Mouse (Mus musculus) kidney, embryonic 15.5 days (tissue): Measurements from ENCODE around the gene Ifitm10. TPM values are rescaled to one million over a fixed set of nuclear protein-coding genes. Genes with fewer than 3 reads are reported as not detected.
A peak's percentile ranks its signal among the peaks of the same experiment; 100 is the strongest.

ENCODE experiments used
- ATAC-seq: fragments of 200-750 bp; cut with Nextera tagmentation; replicated peaks from 2 replicates; pipeline ENCODE4 v1.8.0; 2017; ENCODE audit warnings: moderate TSS enrichment; ENCODE audit not compliant: low FRiP score
- H3K27ac ChIP-seq: fragments of 300-500 bp; sonication (generic); 2 replicates; pipeline ENCODE4 v1.5.1; 2015; ENCODE audit warnings: mild to moderate bottlenecking, inconsistent platforms
- H3K27me3 ChIP-seq: fragments of 300-500 bp; sonication (generic); 2 replicates; pipeline ENCODE4 v1.6.1; 2015; ENCODE audit warnings: inconsistent platforms
- H3K36me3 ChIP-seq: fragments of 300-500 bp; sonication (generic); 2 replicates; pipeline ENCODE4 v1.6.1; 2015; ENCODE audit warnings: inconsistent platforms
- H3K4me1 ChIP-seq: fragments of 300-500 bp; sonication (generic); 2 replicates; pipeline ENCODE4 v1.6.1; 2015; ENCODE audit warnings: inconsistent platforms
- H3K4me2 ChIP-seq: fragments of 300-500 bp; sonication (generic); 2 replicates; pipeline ENCODE4 v1.6.1; 2015; ENCODE audit warnings: moderate library complexity, mild to moderate bottlenecking, inconsistent platforms
- H3K4me3 ChIP-seq: fragments of 300-500 bp; sonication (generic); replicated peaks from 2 replicates; pipeline ENCODE4 v1.5.1; 2015; ENCODE audit warnings: mild to moderate bottlenecking, inconsistent platforms
- H3K9ac ChIP-seq: fragments of 300-500 bp; sonication (generic); 2 replicates; pipeline ENCODE4 v1.6.1; 2015; ENCODE audit warnings: mild to moderate bottlenecking, inconsistent platforms
- H3K9me3 ChIP-seq: fragments of 300-500 bp; sonication (generic); replicated peaks from 2 replicates; pipeline ENCODE4 v1.6.1; 2016; ENCODE audit warnings: inconsistent platforms
- WGBS: fragments of 180-500 bp; shearing (Covaris S2); methylation state at CpG from one replicate; pipeline ENCODE4 v1.1.7; 2015; ENCODE audit warnings: mixed read lengths; 5-methylcytosine and 5-hydroxymethylcytosine counted together
- polyA plus RNA-seq: library from polyadenylated mRNA; unstranded; fragments of >200 nt; fragmentation: Nextera tagmentation; extraction: Ambion mirVana; gene quantifications from 2 replicates; pipeline ENCODE4 v1.2.1, GENCODE M21; 2015

Gene Ifitm10
- polyA plus RNA-seq, 1 experiment from 2014 or later = 2.3 TPM

DNA sequence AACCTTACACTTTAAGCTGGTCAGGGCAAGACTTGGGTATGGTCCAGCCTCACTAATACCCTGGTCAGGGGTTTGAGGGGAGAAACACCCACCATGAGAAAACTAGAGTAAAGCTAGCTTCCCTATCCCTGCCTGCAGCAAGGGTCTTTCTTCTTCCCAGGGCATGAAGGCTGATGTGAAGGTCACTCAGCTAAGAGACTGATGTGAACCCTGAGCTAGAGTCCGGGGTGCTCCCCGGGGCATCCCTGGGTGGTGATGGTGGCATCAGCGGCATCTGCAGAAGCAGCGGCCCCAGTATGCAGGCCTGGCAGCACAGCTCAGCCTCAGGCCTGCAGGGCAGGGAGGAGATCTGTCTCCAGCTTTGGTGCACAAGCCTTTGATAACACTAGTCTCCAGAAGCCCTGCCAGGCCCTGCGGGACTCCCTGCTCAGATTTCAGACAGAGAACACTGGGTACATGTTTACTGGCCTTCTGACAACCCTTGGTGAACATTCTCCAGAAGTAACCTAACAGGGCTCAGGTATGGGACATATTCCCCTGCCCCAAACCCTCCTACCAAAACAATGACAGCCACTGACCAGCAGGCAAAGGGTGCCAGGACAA is 961 bp upstream of the Ifitm10 start:
- ATAC-seq = no peak
- Histone ChIP-seq H3K36me3 (peaks cover 42% of the 10 kb centered on the region), H3K27me3 (peaks cover 38% of the 10 kb centered on the region), H3K4me3 (no peak overlapping the region), H3K9ac (no peak overlapping the region), H3K4me1 (peaks cover 31% of the 10 kb centered on the region), H3K27ac (no peak overlapping the region), H3K9me3 (no peaks in the 10 kb centered on the region), H3K4me2 (no peak overlapping the region)
- 84% methylated on average over 5 of the region's 5 CpGs for WGBS

DNA sequence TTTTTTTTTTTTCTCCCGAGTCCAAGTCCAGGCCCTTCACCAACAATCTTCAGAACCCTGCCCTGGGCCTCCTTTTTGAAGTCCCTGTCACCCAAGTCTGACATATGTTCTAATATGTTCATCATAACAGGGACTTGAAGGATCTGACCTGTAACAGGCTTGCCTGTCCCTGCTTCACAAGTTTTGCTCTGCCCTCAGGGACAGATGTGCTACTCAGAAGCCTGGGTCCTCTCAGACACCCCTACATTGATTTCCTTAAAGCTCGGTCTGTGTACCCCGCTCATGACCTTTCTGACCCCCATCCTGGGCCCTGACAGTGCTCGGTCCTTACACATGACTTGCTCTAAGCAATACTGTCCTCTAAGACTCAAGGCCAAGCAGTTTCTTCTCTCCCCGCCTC is 514 bp downstream of the Ifitm10 start:
- no peak overlapping the region for H3K9ac ChIP-seq
- peaks cover 27% of the 10 kb centered on the region for H3K36me3 ChIP-seq
- H3K27ac ChIP-seq = no peak overlapping the region
- WGBS = 77% methylated on average over 5 of the region's 5 CpGs
- no peaks in the 10 kb centered on the region for H3K9me3 ChIP-seq
- peaks cover 31% of the 10 kb centered on the region for H3K4me1 ChIP-seq
- H3K4me2 ChIP-seq = 0 out of 2 replicates have a peak overlapping the region, but pooled peaks have one; percentile 91
- no peak for ATAC-seq
- no peak overlapping the region for H3K4me3 ChIP-seq
- peaks cover 41% of the 10 kb centered on the region for H3K27me3 ChIP-seq

- Histone ChIP-seq H3K4me3 (peak overlapping the region; percentile 47), H3K9ac (peak overlapping the region; percentile 31; the same call in 1 of the 2 replicates), H3K27me3 (peaks cover 41% of the 10 kb centered on the region), H3K36me3 (peaks cover 17% of the 10 kb centered on the region), H3K27ac (no peak overlapping the region), H3K9me3 (no peaks in the 10 kb centered on the region), H3K4me2 (peak overlapping the region; percentile 91), H3K4me1 (peaks cover 31% of the 10 kb centered on the region)
- 1% methylated on average over 64 of the region's 64 CpGs for WGBS
- ATAC-seq = peak; percentile 47
Observed at GRCm38 (mm10) chr7:142371768-142372661, 1.5 kb downstream of the Ifitm10 start.

DNA sequence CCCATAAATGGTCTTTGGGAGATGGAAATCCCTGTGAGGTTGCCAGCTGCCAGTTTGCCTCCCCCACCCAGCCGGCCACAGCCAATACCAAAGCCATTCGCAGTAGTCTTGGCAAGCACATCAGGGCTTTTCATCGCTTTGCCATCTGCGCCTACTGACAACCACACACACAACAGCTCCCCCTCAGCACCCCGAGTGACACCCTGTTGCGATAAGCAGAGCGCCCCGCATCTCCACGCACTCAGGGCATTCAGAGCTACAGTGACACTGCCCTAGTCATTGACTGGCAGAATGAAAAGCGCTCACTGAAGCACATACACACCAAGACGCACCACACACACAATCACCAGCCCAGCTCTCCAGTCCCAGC is 2.2 kb downstream of the Ifitm10 start:
- H3K9ac ChIP-seq = no peak overlapping the region; the same call in 1 of the 2 replicates

DNA sequence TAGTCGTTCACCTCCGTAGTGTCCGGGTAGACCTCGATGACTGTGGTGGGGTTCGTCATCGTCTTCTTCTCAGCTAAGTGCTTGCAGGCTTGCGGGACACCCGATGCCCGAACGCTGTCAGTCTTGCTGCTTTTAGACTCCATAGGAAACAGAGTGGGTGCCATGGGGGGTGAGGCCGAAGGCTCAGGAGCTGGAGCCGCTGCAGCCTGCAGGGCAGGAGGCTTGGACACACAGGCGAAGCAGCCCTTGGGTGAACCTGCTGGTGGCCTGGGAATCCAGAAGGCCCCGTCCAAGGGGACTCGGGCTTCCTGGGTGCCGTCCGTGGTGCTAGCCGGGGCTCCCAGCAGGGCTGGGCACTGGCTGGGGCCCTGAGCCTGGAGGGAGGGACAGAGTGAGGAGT is 2.6 kb downstream of the Ifitm10 start:
- WGBS = 85% methylated on average over 18 of the region's 18 CpGs
- Histone ChIP-seq H3K36me3 (peaks cover 6% of the 10 kb centered on the region), H3K9me3 (no peaks in the 10 kb centered on the region), H3K4me1 (peaks cover 31% of the 10 kb centered on the region), H3K9ac (no peak overlapping the region), H3K27me3 (peaks cover 41% of the 10 kb centered on the region), H3K27ac (no peak overlapping the region), H3K4me3 (0 out of 2 replicates have a peak overlapping the region, but pooled peaks have one; percentile 47), H3K4me2 (peak overlapping the region; percentile 91)
- no peak for ATAC-seq

More for the DNA sequence above, 2.2 kb downstream of the Ifitm10 start:
- H3K9me3 ChIP-seq = no peaks in the 10 kb centered on the region
- H3K27ac ChIP-seq = no peak overlapping the region
- H3K4me3 ChIP-seq = peak overlapping the region; percentile 47
- H3K36me3 ChIP-seq = peaks cover 10% of the 10 kb centered on the region
- H3K4me2 ChIP-seq = peak overlapping the region; percentile 91
- 0 out of 2 replicates have a peak, but pooled peaks have one; percentile 4 for ATAC-seq
- peaks cover 41% of the 10 kb centered on the region for H3K27me3 ChIP-seq
- 35% methylated on average over 11 of the region's 11 CpGs for WGBS
- H3K4me1 ChIP-seq = peaks cover 31% of the 10 kb centered on the region

DNA sequence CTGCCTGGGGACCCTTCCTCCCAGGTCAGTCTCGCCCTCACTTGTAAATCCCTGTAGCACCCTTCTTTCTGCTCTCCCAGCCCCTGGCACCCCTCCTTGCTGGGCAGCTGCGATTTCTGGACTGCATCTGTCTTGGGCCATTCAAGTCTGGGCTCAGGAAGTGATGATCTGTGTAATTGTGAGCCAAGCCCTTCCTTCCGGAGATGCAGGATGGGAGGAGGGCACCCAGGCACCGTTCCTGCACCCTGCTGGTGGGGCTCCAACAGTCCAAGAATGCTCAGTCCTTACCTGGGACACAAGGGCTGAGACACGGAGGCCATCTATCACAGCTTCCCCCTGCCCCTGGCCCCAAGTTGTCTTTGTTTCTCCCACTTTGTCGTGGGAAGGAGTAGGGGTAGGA is 3.7 kb downstream of the Ifitm10 start:
- Histone ChIP-seq H3K4me3 (no peak overlapping the region), H3K27ac (no peak overlapping the region), H3K9me3 (no peaks in the 10 kb centered on the region), H3K27me3 (peaks cover 41% of the 10 kb centered on the region), H3K4me1 (peaks cover 31% of the 10 kb centered on the region), H3K9ac (no peak overlapping the region), H3K4me2 (0 out of 2 replicates have a peak overlapping the region, but pooled peaks have one; percentile 7), H3K36me3 (no peaks in the 10 kb centered on the region)
- WGBS = 54% methylated on average over 6 of the region's 6 CpGs
- ATAC-seq = no peak

GRCm38 (mm10) chr7:142368856-142369255 is 4.7 kb downstream of the Ifitm10 start:
- Histone ChIP-seq H3K9ac (no peak overlapping the region), H3K4me3 (no peak overlapping the region), H3K36me3 (no peaks in the 10 kb centered on the region), H3K4me1 (peaks cover 24% of the 10 kb centered on the region), H3K27me3 (peaks cover 41% of the 10 kb centered on the region), H3K27ac (no peak overlapping the region), H3K9me3 (no peaks in the 10 kb centered on the region), H3K4me2 (no peak overlapping the region)
- ATAC-seq = no peak
- 68% methylated on average over 2 of the region's 2 CpGs for WGBS

DNA sequence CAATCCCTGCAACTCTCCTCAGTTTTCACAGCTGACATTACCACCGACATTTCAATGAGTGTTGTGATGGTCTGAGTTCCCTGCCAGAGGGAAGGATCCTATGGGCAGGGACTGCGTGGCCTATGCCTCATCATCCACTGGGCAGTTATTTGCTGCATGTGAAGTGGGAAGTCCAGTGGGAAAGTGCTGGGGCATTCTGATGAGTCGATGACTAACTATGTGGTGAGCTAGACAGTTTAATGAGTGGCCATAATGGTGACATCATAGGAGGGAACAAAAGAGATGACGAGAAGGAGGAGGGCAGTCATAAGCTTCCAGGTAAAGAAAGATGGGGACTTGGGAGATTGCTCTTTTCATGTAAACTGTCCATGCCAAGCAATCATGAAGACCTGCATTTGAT is 10.4 kb downstream of the Ifitm10 start:
- no peaks in the 10 kb centered on the region for H3K27me3 ChIP-seq
- no peak overlapping the region for H3K27ac ChIP-seq
- H3K4me3 ChIP-seq = no peak overlapping the region
- no peak overlapping the region for H3K9ac ChIP-seq
- ATAC-seq = no peak
- H3K4me1 ChIP-seq = 0 out of 2 replicates have a peak, but pooled peaks cover 6% of the 10 kb centered on the region
- no peaks in the 10 kb centered on the region for H3K9me3 ChIP-seq
- 70% methylated on average over 4 of the region's 4 CpGs for WGBS
- H3K4me2 ChIP-seq = no peak overlapping the region
- H3K36me3 ChIP-seq = no peaks in the 10 kb centered on the region

DNA sequence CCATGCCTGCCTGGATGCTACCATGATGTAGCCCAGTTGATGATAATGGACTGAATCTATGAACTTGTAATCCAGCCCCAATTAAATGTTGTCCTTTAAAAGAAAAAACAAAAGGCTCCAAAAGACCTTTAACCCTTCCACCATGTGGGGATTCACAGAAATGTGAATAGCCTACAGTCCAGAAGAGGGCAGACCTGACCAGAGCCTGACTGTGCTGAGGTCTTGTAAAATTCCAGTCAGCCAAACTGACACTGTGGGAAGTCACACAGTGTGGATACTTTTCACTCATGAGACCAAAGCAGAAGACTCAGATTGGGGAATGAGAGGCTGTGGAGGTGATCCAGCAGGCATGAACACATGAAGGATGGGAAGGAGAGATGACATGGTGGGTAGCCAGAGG is 12.8 kb downstream of the Ifitm10 start:
- H3K4me2 ChIP-seq = no peak overlapping the region
- H3K27me3 ChIP-seq = no peaks in the 10 kb centered on the region
- no peak for ATAC-seq
- no peak overlapping the region for H3K4me3 ChIP-seq
- no peaks in the 10 kb centered on the region for H3K9me3 ChIP-seq
- H3K4me1 ChIP-seq = 0 out of 2 replicates have a peak, but pooled peaks cover 6% of the 10 kb centered on the region
- no peaks in the 10 kb centered on the region for H3K36me3 ChIP-seq
- H3K9ac ChIP-seq = no peak overlapping the region
- no peak overlapping the region for H3K27ac ChIP-seq

DNA sequence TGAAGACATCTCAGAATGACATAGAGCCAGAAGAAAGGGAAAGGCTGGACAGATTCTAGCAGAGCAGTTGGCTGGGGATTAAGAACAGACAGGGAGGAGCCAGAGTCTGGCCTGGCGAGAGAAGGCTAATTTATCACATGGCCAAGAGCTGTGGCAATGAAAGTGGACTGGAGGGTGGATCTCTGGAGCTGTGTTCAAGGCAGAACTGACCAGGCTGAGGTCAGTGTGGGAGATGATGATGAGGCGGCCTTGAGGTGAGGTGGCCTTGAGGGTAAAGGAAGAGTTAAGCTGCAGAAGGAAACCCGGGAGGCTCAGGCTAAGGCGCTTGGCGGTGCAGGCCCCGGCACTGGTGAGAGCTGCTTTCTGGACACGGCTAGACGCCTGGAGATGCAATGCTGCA is 14.4 kb downstream of the Ifitm10 start:
- no peaks in the 10 kb centered on the region for H3K9me3 ChIP-seq
- no peak overlapping the region for H3K9ac ChIP-seq
- H3K4me3 ChIP-seq = no peak overlapping the region
- no peaks in the 10 kb centered on the region for H3K27me3 ChIP-seq
- no peak overlapping the region for H3K4me2 ChIP-seq
- H3K36me3 ChIP-seq = no peaks in the 10 kb centered on the region
- WGBS = 61% methylated on average over 8 of the region's 8 CpGs
- ATAC-seq = no peak
- no peak overlapping the region for H3K27ac ChIP-seq
- 0 out of 2 replicates have a peak, but pooled peaks cover 12% of the 10 kb centered on the region for H3K4me1 ChIP-seq

GRCm38 (mm10) chr7:142357566-142357965 is 16.0 kb downstream of the Ifitm10 start:
- no peak for ATAC-seq
- 76% methylated on average over 3 of the region's 3 CpGs for WGBS
- H3K27me3 ChIP-seq = no peaks in the 10 kb centered on the region

DNA sequence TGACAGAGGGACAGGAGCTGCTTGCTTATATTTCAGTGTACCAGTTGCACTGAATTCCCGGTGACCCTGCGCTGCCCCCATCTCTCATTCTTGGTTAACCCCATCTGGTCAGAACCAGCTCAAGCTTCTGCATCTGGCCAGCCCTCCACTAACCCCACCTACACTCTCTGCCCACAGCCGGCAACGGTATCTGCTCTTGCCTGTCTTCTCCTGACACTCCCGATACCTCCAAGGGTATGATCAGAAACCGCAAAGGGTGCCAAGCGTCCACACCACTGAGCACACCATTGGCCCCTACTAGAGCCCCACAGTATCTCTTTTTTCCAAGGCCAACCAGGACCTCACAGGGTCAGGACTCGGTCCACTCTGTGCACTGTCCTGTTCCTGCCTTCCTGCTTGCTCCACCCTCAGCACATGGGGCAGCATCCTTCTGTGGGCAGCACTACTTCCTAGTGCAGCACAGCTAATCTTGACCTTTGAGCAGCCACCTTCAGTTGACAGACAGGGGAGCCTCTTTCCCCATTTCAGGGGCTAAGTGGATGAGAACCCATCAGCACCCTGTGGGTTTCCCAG is 18.8 kb downstream of the Ifitm10 start:
- no peaks in the 10 kb centered on the region for H3K9me3 ChIP-seq
- 52% methylated on average over 8 of the region's 8 CpGs for WGBS

More at GRCm38 (mm10) chr7:142357566-142357965, 16.0 kb downstream of the Ifitm10 start:
- peaks cover 15% of the 10 kb centered on the region; the same call in 1 of the 2 replicates for H3K4me1 ChIP-seq
- H3K27ac ChIP-seq = no peak overlapping the region
- H3K9ac ChIP-seq = no peak overlapping the region
- H3K4me3 ChIP-seq = no peak overlapping the region
- H3K9me3 ChIP-seq = no peaks in the 10 kb centered on the region
- no peak overlapping the region for H3K4me2 ChIP-seq
- H3K36me3 ChIP-seq = no peaks in the 10 kb centered on the region

More for the DNA sequence above, 18.8 kb downstream of the Ifitm10 start:
- Histone ChIP-seq H3K4me1 (peaks cover 24% of the 10 kb centered on the region), H3K27me3 (no peaks in the 10 kb centered on the region), H3K4me3 (no peak overlapping the region), H3K36me3 (no peaks in the 10 kb centered on the region), H3K4me2 (no peak overlapping the region), H3K9ac (no peak overlapping the region), H3K27ac (no peak overlapping the region; the same call in 1 of the 2 replicates)
- peak; percentile 27; the same call in 1 of the 2 replicates for ATAC-seq
